Mouse (Mus musculus): ENCODE results near the gene Bgn.

Bgn gene

GRCm38 (mm10) chrX:73483484-73483810 is at the start of gene Bgn:
TSS of gene Bgn (plus strand) at chrX:73483602.
- DNase-seq (ENCODE audit: low spot score), result no peak

- no peak for DNase-seq (ENCODE audit: low spot score)
Measured at GRCm38 (mm10) chrX:73435252-73435651, 48.1 kb upstream of the Bgn start, which contains the start of gene Trex2. TSS of gene Trex2 (minus strand) at chrX:73435344.

GRCm38 (mm10) chrX:73441428-73441827 is 42.0 kb upstream of the Bgn start:
- no peak for DNase-seq (ENCODE audit: low spot score)

- peak; percentile 11 for DNase-seq (ENCODE audit: low spot score)
Measured at GRCm38 (mm10) chrX:73451949-73452348, 31.5 kb upstream of the Bgn start.

- DNase-seq (ENCODE audit: low spot score), result peak; percentile 69
Measured at GRCm38 (mm10) chrX:73458877-73459392, 24.5 kb upstream of the Bgn start, which contains the start of gene Haus7. TSS of gene Haus7 (minus strand) at chrX:73459044.

- DNase-seq (ENCODE audit: low spot score), result no peak
Measured at GRCm38 (mm10) chrX:73460792-73461191, 22.6 kb upstream of the Bgn start.

- no peak for DNase-seq (ENCODE audit: low spot score)
Measured at GRCm38 (mm10) chrX:73465483-73466186, 17.8 kb upstream of the Bgn start.

GRCm38 (mm10) chrX:73467446-73468241 is 15.8 kb upstream of the Bgn start:
- no peak for DNase-seq (ENCODE audit: low spot score)

- no peak for DNase-seq (ENCODE audit: low spot score)
Measured at GRCm38 (mm10) chrX:73468330-73468729, 15.1 kb upstream of the Bgn start.

- no peak for DNase-seq (ENCODE audit: low spot score)
Measured at GRCm38 (mm10) chrX:73468752-73469151, 14.7 kb upstream of the Bgn start.

GRCm38 (mm10) chrX:73471764-73472163 is 11.6 kb upstream of the Bgn start:
- DNase-seq (ENCODE audit: low spot score), result no peak

- DNase-seq (ENCODE audit: low spot score), result no peak
Measured at GRCm38 (mm10) chrX:73474340-73475165, 8.8 kb upstream of the Bgn start.

- DNase-seq (ENCODE audit: low spot score), result no peak
Measured at GRCm38 (mm10) chrX:73475658-73476256, 7.6 kb upstream of the Bgn start.

GRCm38 (mm10) chrX:73476621-73477020 is 6.8 kb upstream of the Bgn start:
- no peak for DNase-seq (ENCODE audit: low spot score)

GRCm38 (mm10) chrX:73477500-73477899 is 5.9 kb upstream of the Bgn start:
- DNase-seq (ENCODE audit: low spot score), result no peak

- no peak for DNase-seq (ENCODE audit: low spot score)
Measured at GRCm38 (mm10) chrX:73479656-73480055, 3.7 kb upstream of the Bgn start.

GRCm38 (mm10) chrX:73480334-73480733 is 3.1 kb upstream of the Bgn start:
- no peak for DNase-seq (ENCODE audit: low spot score)

GRCm38 (mm10) chrX:73482643-73483483 is 539 bp upstream of the Bgn start:
- no peak for DNase-seq (ENCODE audit: low spot score)

GRCm38 (mm10) chrX:73484076-73484475 is 674 bp downstream of the Bgn start:
- no peak for DNase-seq (ENCODE audit: low spot score)

- DNase-seq (ENCODE audit: low spot score), result no peak
Measured at GRCm38 (mm10) chrX:73484870-73485269, 1.5 kb downstream of the Bgn start.

GRCm38 (mm10) chrX:73486920-73487319 is 3.5 kb downstream of the Bgn start:
- no peak for DNase-seq (ENCODE audit: low spot score)
